Mouse (Mus musculus) liver, embryonic 12.5 days (tissue): Measurements from ENCODE around the gene Actc1. TPM values are rescaled to one million over a fixed set of nuclear protein-coding genes. Genes with fewer than 3 reads are reported as not detected.

Experiments used
- ATAC-seq: fragments of 200-750 bp; cut with Nextera tagmentation; 2 replicates; pipeline ENCODE4 v1.8.0; 2017; ENCODE audit warnings: moderate number of reproducible peaks, mild to moderate bottlenecking, moderate library complexity
- H3K27ac ChIP-seq: fragments of 300-500 bp; sonication (generic); 2 replicates; pipeline ENCODE4 v1.5.1; 2016; ENCODE audit warnings: mild to moderate bottlenecking
- H3K27me3 ChIP-seq: fragments of 300-500 bp; sonication (generic); replicated peaks from 2 replicates; pipeline ENCODE4 v1.6.1; 2016; ENCODE audit warnings: mild to moderate bottlenecking, moderate library complexity
- H3K36me3 ChIP-seq: fragments of 300-500 bp; sonication (generic); 2 replicates; pipeline ENCODE4 v1.6.1; 2016; ENCODE audit warnings: mild to moderate bottlenecking, moderate library complexity
- H3K4me1 ChIP-seq: fragments of 300-500 bp; sonication (generic); 2 replicates; pipeline ENCODE4 v1.6.1; 2016
- H3K4me2 ChIP-seq: fragments of 300-500 bp; sonication (generic); 2 replicates; pipeline ENCODE4 v1.6.1; 2016; ENCODE audit warnings: mild to moderate bottlenecking, moderate library complexity
- H3K4me3 ChIP-seq: fragments of 300-500 bp; sonication (generic); 2 replicates; pipeline ENCODE4 v1.5.1; 2016; ENCODE audit warnings: mild to moderate bottlenecking, moderate library complexity
- H3K9ac ChIP-seq: fragments of 300-500 bp; sonication (generic); 2 replicates; pipeline ENCODE4 v1.6.1; 2016; ENCODE audit warnings: mild to moderate bottlenecking, moderate library complexity
- H3K9me3 ChIP-seq: fragments of 300-500 bp; sonication (generic); replicated peaks from 2 replicates; pipeline ENCODE4 v1.6.1; 2016; ENCODE audit warnings: mild to moderate bottlenecking, moderate library complexity
- WGBS: fragments of 180-500 bp; shearing (Covaris S2); methylation state at CpG from one replicate; pipeline ENCODE4 v1.1.7; 2016; ENCODE audit not compliant: insufficient replicate concordance; 5-methylcytosine and 5-hydroxymethylcytosine counted together
- polyA plus RNA-seq: library from polyadenylated mRNA; unstranded; fragments of >200 nt; fragmentation: Nextera tagmentation; extraction: Ambion mirVana; gene quantifications from 2 replicates; pipeline ENCODE4 v1.2.1, GENCODE M21; 2016

The Actc1 gene
- polyA plus RNA-seq: 9.2 and 20.4 TPM in 2 replicates

GRCm38 (mm10) chr2:114052696-114053598 lies at the start of gene Actc1:
Gene Actc1, minus strand, starts transcription at chr2:114053548.
- Histone ChIP-seq H3K27ac (no peak within 1 kb of the TSS), H3K4me2 (no peak within 1 kb of the TSS), H3K9me3 (no peaks in the 10 kb centered on the region), H3K36me3 (no peaks in the 10 kb centered on the region), H3K4me1 (no peaks in the 10 kb centered on the region), H3K9ac (no peak within 1 kb of the TSS), H3K4me3 (no peak within 1 kb of the TSS), H3K27me3 (no peaks in the 10 kb centered on the region)
- 27% methylated on average over 13 of the region's 14 CpGs for WGBS
- no peak for ATAC-seq

GRCm38 (mm10) chr2:114102471-114102870 lies 49.1 kb upstream of the Actc1 start:
- no peak overlapping the region for H3K9ac ChIP-seq
- WGBS: 81% methylated on average over 3 of the region's 3 CpGs
- no peak overlapping the region for H3K4me3 ChIP-seq
- peaks cover 14% of the 10 kb centered on the region for H3K4me1 ChIP-seq
- H3K27ac ChIP-seq: no peak overlapping the region
- no peak for ATAC-seq
- no peak overlapping the region for H3K4me2 ChIP-seq
- H3K36me3 ChIP-seq: peaks cover 88% of the 10 kb centered on the region
- no peaks in the 10 kb centered on the region for H3K27me3 ChIP-seq
- no peaks in the 10 kb centered on the region for H3K9me3 ChIP-seq

DNA sequence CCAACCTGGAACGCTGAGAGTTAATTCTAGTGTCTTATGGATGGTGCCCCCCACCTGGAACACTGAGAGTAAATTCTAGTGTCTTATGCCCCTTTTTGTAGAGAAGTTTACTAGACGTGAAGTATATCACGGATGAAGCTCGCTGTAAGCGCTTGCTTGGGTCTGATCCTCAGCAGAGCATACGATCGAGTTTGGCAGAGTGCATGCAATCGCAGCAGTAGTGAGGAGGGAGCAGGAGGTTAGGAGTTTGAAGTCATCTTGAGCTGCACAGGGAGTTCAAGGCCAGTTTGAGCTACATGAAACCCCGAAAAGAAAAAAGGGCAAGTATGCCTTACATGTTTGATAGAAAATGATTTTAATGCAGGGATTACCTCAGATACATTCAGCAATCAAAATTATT lies 47.5 kb upstream of the Actc1 start:
- Histone ChIP-seq H3K36me3 (peaks cover 72% of the 10 kb centered on the region), H3K9ac (no peak overlapping the region), H3K27me3 (no peaks in the 10 kb centered on the region), H3K27ac (no peak overlapping the region), H3K9me3 (no peaks in the 10 kb centered on the region), H3K4me1 (peaks cover 22% of the 10 kb centered on the region), H3K4me3 (no peak overlapping the region), H3K4me2 (no peak overlapping the region)
- 83% methylated on average over 9 of the region's 9 CpGs for WGBS
- no peak for ATAC-seq

GRCm38 (mm10) chr2:114099816-114100215 lies 46.5 kb upstream of the Actc1 start:
- H3K4me1 ChIP-seq: peaks cover 22% of the 10 kb centered on the region
- no peak overlapping the region for H3K4me3 ChIP-seq
- H3K27me3 ChIP-seq: no peaks in the 10 kb centered on the region
- ATAC-seq: no peak
- H3K9me3 ChIP-seq: no peaks in the 10 kb centered on the region
- no peak overlapping the region for H3K4me2 ChIP-seq
- no peak overlapping the region for H3K9ac ChIP-seq
- 59% methylated on average over 3 of the region's 3 CpGs for WGBS
- no peak overlapping the region for H3K27ac ChIP-seq
- peaks cover 62% of the 10 kb centered on the region for H3K36me3 ChIP-seq

DNA sequence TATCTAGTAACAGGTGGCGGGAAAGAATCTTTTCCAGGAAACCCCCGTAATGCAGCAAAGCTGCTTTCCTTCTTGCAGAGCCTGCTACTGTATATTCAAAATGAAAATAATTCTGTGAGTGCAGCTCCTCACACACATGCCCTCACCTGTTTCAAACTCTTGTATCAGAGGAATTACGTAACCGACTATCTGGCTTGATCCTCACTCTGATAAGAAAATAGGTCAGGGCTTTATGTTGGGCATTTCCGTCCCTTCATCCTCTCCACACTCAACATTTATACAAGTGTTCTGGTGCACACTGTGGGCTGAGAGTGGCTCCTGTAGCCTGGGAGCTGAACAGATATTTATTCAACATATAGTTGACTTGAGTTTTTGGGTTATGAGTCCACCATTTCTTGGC lies 45.8 kb upstream of the Actc1 start:
- no peak for ATAC-seq
- Histone ChIP-seq H3K4me1 (peaks cover 22% of the 10 kb centered on the region), H3K9me3 (no peaks in the 10 kb centered on the region), H3K4me3 (no peak overlapping the region), H3K36me3 (peaks cover 55% of the 10 kb centered on the region), H3K27ac (no peak overlapping the region), H3K27me3 (no peaks in the 10 kb centered on the region), H3K4me2 (no peak overlapping the region), H3K9ac (no peak overlapping the region)
- WGBS: 88% methylated on average over 5 of the region's 5 CpGs

DNA sequence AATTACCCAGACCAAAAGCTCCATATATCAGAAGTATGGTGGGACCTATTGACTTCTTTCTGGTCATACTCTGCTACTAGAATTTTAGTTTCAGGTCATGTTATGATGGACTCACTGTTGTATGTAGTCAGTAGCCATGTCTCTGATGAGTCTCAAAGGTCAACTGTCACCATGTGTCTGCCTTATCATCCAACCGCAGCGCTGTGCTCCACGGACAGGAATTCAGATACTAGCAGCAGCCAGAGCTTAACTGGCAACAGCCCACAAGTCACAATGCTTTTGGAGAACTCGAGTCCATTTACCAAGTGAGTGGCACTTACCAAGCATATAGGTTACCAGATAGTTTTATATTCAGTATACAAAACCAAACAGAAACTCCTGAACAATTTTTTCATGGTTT lies 44.3 kb upstream of the Actc1 start:
- H3K27me3 ChIP-seq: no peaks in the 10 kb centered on the region
- H3K4me1 ChIP-seq: peaks cover 22% of the 10 kb centered on the region
- no peak overlapping the region for H3K27ac ChIP-seq
- peaks cover 41% of the 10 kb centered on the region for H3K36me3 ChIP-seq
- peak; percentile 79 for ATAC-seq
- 36% methylated on average over 4 of the region's 4 CpGs for WGBS
- H3K9ac ChIP-seq: no peak overlapping the region
- H3K4me2 ChIP-seq: no peak overlapping the region
- no peaks in the 10 kb centered on the region for H3K9me3 ChIP-seq
- H3K4me3 ChIP-seq: no peak overlapping the region

- H3K36me3 ChIP-seq: peaks cover 30% of the 10 kb centered on the region
- ATAC-seq: no peak
Observed at GRCm38 (mm10) chr2:114096570-114096969, 43.2 kb upstream of the Actc1 start.

DNA sequence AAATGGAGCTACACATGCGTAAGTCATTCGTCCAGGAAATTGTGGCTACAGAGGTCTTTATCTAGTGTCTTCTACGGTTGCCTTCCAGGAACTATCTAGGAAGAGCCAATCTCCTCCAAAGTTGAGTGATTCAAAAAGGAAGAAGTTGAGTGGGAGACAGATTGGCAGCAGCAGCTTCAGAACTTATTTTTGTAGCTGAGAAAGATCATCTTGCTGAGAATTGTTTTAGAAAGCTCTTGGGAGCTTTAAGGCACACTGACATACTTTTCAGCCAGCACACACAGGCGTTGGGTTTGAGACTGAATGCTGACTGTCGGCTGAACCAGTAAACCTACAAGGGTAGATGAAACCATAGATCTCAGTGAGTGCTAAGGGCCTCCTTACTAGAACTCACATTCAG lies 42.0 kb upstream of the Actc1 start:
- Histone ChIP-seq H3K4me1 (peaks cover 22% of the 10 kb centered on the region), H3K9ac (no peak overlapping the region), H3K9me3 (no peaks in the 10 kb centered on the region), H3K36me3 (peaks cover 20% of the 10 kb centered on the region), H3K4me3 (no peak overlapping the region), H3K4me2 (no peak overlapping the region), H3K27me3 (no peaks in the 10 kb centered on the region), H3K27ac (no peak overlapping the region)
- no peak for ATAC-seq
- WGBS: 39% methylated on average over 5 of the region's 5 CpGs

More at GRCm38 (mm10) chr2:114096570-114096969, 43.2 kb upstream of the Actc1 start:
- Histone ChIP-seq H3K9ac (no peak overlapping the region), H3K4me3 (no peak overlapping the region), H3K4me2 (no peak overlapping the region), H3K9me3 (no peaks in the 10 kb centered on the region), H3K27me3 (no peaks in the 10 kb centered on the region), H3K27ac (no peak overlapping the region), H3K4me1 (peaks cover 22% of the 10 kb centered on the region)
- WGBS: 36% methylated on average over 1 of the region's 1 CpGs

DNA sequence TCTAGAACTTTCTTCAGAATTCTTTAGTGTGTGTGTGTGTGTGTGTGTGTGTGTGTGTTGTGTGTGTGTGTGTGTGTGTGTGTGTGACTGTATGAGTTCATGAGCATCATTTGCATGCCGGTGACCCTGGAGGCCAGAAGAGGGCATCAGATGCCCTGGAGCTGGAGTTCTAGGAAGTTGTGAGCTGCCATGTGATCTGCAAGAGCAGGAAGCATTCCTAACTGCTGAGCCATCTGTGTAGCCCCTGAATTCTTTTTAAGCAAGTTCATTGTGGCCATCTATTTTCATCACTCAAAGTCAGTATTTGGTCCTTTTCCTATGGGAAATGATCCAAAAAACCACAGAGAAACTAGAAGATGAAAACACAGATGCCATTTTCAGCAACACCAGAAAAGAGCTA lies 41.3 kb upstream of the Actc1 start:
- Histone ChIP-seq H3K4me1 (peaks cover 22% of the 10 kb centered on the region), H3K27me3 (no peaks in the 10 kb centered on the region)

GRCm38 (mm10) chr2:114093577-114093976 lies 40.2 kb upstream of the Actc1 start:
- ATAC-seq: no peak
- no peaks in the 10 kb centered on the region for H3K27me3 ChIP-seq
- no peak overlapping the region for H3K4me3 ChIP-seq
- 77% methylated on average over 9 of the region's 9 CpGs for WGBS
- H3K4me2 ChIP-seq: no peak overlapping the region
- H3K36me3 ChIP-seq: 0 out of 2 replicates have a peak, but pooled peaks cover 3% of the 10 kb centered on the region
- H3K27ac ChIP-seq: no peak overlapping the region
- no peak overlapping the region for H3K9ac ChIP-seq
- H3K4me1 ChIP-seq: peaks cover 17% of the 10 kb centered on the region
- H3K9me3 ChIP-seq: no peaks in the 10 kb centered on the region

More for the DNA sequence above, 41.3 kb upstream of the Actc1 start:
- no peak overlapping the region for H3K4me2 ChIP-seq
- peaks cover 13% of the 10 kb centered on the region for H3K36me3 ChIP-seq
- H3K27ac ChIP-seq: no peak overlapping the region
- no peaks in the 10 kb centered on the region for H3K9me3 ChIP-seq
- H3K4me3 ChIP-seq: no peak overlapping the region
- 71% methylated on average over 1 of the region's 1 CpGs for WGBS
- no peak for ATAC-seq
- no peak overlapping the region for H3K9ac ChIP-seq

DNA sequence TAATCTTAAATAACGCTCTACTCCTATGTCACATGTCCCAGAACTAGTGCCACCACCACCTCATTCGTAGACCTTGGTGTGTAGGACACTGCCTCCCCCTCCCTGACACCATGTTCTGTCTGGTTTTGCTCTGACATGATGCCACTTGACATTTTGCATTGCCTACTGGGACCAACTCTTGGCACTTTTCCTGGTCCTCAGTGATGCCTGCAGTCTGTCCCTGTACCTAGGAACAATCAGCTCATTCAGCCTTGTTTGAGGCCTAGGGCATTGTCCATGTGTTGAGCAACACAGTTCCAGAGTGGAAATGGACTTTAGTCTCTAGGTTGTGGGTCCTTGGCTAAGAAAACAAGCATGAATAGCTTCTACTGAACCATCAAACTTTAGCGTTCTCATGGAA lies 36.5 kb upstream of the Actc1 start:
- 78% methylated on average over 3 of the region's 3 CpGs for WGBS

GRCm38 (mm10) chr2:114087271-114087670 lies 33.9 kb upstream of the Actc1 start:
- H3K9ac ChIP-seq: no peak overlapping the region
- no peak overlapping the region for H3K4me2 ChIP-seq
- 25% methylated on average over 1 of the region's 1 CpGs for WGBS
- H3K4me3 ChIP-seq: no peak overlapping the region
- H3K4me1 ChIP-seq: no peaks in the 10 kb centered on the region
- H3K27ac ChIP-seq: no peak overlapping the region
- H3K9me3 ChIP-seq: no peaks in the 10 kb centered on the region
- no peak for ATAC-seq
- no peaks in the 10 kb centered on the region for H3K36me3 ChIP-seq
- H3K27me3 ChIP-seq: no peaks in the 10 kb centered on the region

More for the DNA sequence above, 36.5 kb upstream of the Actc1 start:
- Histone ChIP-seq H3K4me1 (no peaks in the 10 kb centered on the region), H3K4me3 (no peak overlapping the region), H3K9me3 (no peaks in the 10 kb centered on the region), H3K27ac (no peak overlapping the region), H3K9ac (no peak overlapping the region), H3K4me2 (no peak overlapping the region), H3K36me3 (no peaks in the 10 kb centered on the region), H3K27me3 (no peaks in the 10 kb centered on the region)
- ATAC-seq: no peak
